Mouse (Mus musculus) stomach, embryonic 14.5 days (tissue): ENCODE measurements around the gene S100a11. TPM values are rescaled to one million over a fixed set of nuclear protein-coding genes. Genes with fewer than 3 reads are reported as not detected.

Experiments
- ATAC-seq: fragments of 200-750 bp; cut with Nextera tagmentation; 2 replicates; pipeline ENCODE4 v1.8.0; 2017; ENCODE audit warnings: low read depth, moderate TSS enrichment; ENCODE audit not compliant: insufficient number of reproducible peaks, insufficient read depth, low FRiP score
- H3K27ac ChIP-seq: fragments of 300-500 bp; sonication (generic); 2 replicates; pipeline ENCODE4 v1.5.1; 2014; ENCODE audit warnings: mild to moderate bottlenecking, low read length, moderate library complexity, mixed read lengths
- H3K27me3 ChIP-seq: fragments of 300-500 bp; sonication (generic); 2 replicates; pipeline ENCODE4 v1.6.1; 2014; ENCODE audit warnings: low read length, control low read depth, mixed read lengths; ENCODE audit not compliant: control insufficient read depth, insufficient read depth
- H3K36me3 ChIP-seq: fragments of 300-500 bp; sonication (generic); 2 replicates; pipeline ENCODE4 v1.6.1; 2014; ENCODE audit warnings: mild to moderate bottlenecking, control low read depth, low read length, moderate library complexity, mixed read lengths; ENCODE audit not compliant: control insufficient read depth, insufficient read depth
- H3K4me1 ChIP-seq: fragments of 300-500 bp; sonication (generic); 2 replicates; pipeline ENCODE4 v1.6.1; 2014; ENCODE audit warnings: low read length, control low read depth, mixed read lengths; ENCODE audit not compliant: control insufficient read depth, insufficient read depth
- H3K4me2 ChIP-seq: fragments of 300-500 bp; sonication (generic); replicated peaks from 2 replicates; pipeline ENCODE4 v1.6.1; 2014; ENCODE audit warnings: low read depth, low read length, control low read depth
- H3K4me3 ChIP-seq: fragments of 300-500 bp; sonication (generic); 2 replicates; pipeline ENCODE4 v1.5.1; 2014; ENCODE audit warnings: low read depth, low read length, control low read depth
- H3K9ac ChIP-seq: fragments of 300-500 bp; sonication (generic); replicated peaks from 2 replicates; pipeline ENCODE4 v1.6.1; 2014; ENCODE audit warnings: low read depth, mild to moderate bottlenecking, control low read depth, low read length, moderate library complexity, mixed read lengths
- H3K9me3 ChIP-seq: fragments of 300-500 bp; sonication (generic); 2 replicates; pipeline ENCODE4 v1.6.1; 2016; ENCODE audit warnings: low read depth, low read length, control low read depth; ENCODE audit not compliant: control insufficient read depth
- whole genome bisulfite sequencing: fragments of 180-500 bp; shearing (Covaris S2); extraction: QIAGEN DNeasy Blood & Tissue Kit; methylation state at CpG from one replicate; pipeline ENCODE4 v1.1.7; 2014; 5-methylcytosine and 5-hydroxymethylcytosine counted together
- polyA plus RNA-seq: library from polyadenylated mRNA; unstranded; fragments of >200 nt; fragmentation: Nextera tagmentation; extraction: Ambion mirVana; gene quantifications from 2 replicates; pipeline ENCODE4 v1.2.1, GENCODE M21; 2014

The S100a11 gene
- polyA plus RNA-seq, 1 experiment from 2014 or later = 1,785 TPM

DNA sequence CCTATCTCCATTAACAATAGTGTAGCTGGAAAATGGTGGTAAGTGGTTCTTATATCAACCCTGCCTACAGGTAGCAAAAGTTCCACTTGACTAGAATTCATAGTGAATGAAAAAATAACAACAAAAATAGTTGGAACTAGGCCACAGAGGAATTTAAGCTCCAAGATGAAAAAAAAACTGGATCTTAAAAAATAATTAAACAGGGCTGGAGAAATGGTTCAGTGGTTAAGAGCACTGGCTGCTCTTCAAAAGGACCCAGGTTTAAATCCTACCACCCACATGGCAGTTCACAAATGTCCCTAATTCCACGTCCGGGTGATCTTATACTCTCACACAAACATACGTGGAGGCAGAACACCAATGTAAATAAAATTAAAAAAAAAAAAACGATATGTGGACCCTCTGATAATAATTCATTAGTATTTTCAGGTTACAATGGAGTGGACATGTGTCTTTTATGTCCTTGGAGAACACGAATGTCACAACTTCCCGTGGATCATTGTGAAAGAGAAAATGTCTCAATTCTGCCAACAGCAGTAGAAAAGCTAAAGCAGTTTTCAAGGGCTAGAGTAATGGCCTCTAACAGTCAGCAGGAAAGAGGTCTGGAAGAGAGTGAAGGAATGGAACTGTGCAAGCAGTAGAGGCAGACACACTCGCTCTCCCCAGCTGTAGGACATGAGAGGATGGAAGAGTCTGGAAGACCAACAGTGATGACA lies 7.7 kb upstream of the S100a11 start:
- Histone ChIP-seq H3K36me3 (no peaks in the 10 kb centered on the region), H3K4me3 (no peak overlapping the region), H3K27me3 (no peaks in the 10 kb centered on the region), H3K9me3 (no peaks in the 10 kb centered on the region), H3K4me1 (no peaks in the 10 kb centered on the region), H3K9ac (no peak overlapping the region), H3K27ac (no peak overlapping the region), H3K4me2 (no peak overlapping the region)
- WGBS = 81% methylated on average over 7 of the region's 7 CpGs
- no peak for ATAC-seq

GRCm38 (mm10) chr3:93514628-93515027 lies 5.7 kb upstream of the S100a11 start:
- Histone ChIP-seq H3K4me1 (no peaks in the 10 kb centered on the region), H3K9me3 (no peaks in the 10 kb centered on the region)

DNA sequence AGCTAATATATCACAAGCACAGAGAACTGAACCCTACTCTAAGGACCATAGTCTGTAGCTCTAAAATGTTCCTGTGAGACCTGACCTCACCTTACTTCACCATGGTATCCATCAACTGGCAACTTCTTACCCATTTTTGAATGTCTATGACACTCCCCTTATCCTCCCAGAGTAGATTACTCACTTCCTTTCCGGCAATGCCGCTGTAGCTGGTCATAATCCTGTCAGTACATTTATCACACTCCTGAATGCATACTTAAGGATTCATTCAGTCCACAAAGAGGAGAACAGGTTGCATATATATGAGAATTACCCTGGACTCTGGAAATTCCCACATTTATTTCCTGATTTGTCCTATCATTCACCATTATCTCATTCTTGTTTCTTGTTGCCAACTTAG lies 2.9 kb upstream of the S100a11 start:
- H3K4me2 ChIP-seq = no peak overlapping the region
- H3K4me1 ChIP-seq = peaks cover 9% of the 10 kb centered on the region; the same call in 1 of the 2 replicates
- ATAC-seq = no peak
- H3K27ac ChIP-seq = no peak overlapping the region
- H3K27me3 ChIP-seq = no peaks in the 10 kb centered on the region
- 51% methylated on average over 2 of the region's 2 CpGs for WGBS
- H3K36me3 ChIP-seq = no peaks in the 10 kb centered on the region
- H3K9me3 ChIP-seq = no peaks in the 10 kb centered on the region
- H3K9ac ChIP-seq = no peak overlapping the region
- H3K4me3 ChIP-seq = no peak overlapping the region

More at GRCm38 (mm10) chr3:93514628-93515027, 5.7 kb upstream of the S100a11 start:
- H3K27ac ChIP-seq = no peak overlapping the region
- WGBS = 92% methylated on average over 3 of the region's 3 CpGs
- H3K9ac ChIP-seq = no peak overlapping the region
- no peaks in the 10 kb centered on the region for H3K36me3 ChIP-seq
- no peak overlapping the region for H3K4me2 ChIP-seq
- no peak overlapping the region for H3K4me3 ChIP-seq
- H3K27me3 ChIP-seq = no peaks in the 10 kb centered on the region
- no peak for ATAC-seq

- Histone ChIP-seq H3K9ac (peak overlapping the region; percentile 73; the same call in 1 of the 2 replicates), H3K4me2 (peak overlapping the region; percentile 52), H3K27ac (no peak overlapping the region), H3K4me1 (peaks cover 9% of the 10 kb centered on the region; the same call in 1 of the 2 replicates), H3K27me3 (no peaks in the 10 kb centered on the region), H3K9me3 (no peaks in the 10 kb centered on the region), H3K4me3 (peak overlapping the region; percentile 64), H3K36me3 (no peaks in the 10 kb centered on the region; the same call in 1 of the 2 replicates)
- peak; percentile 29 for ATAC-seq
- WGBS = 44% methylated on average over 5 of the region's 5 CpGs
Observed at GRCm38 (mm10) chr3:93519856-93520329, 395 bp upstream of the S100a11 start.

DNA sequence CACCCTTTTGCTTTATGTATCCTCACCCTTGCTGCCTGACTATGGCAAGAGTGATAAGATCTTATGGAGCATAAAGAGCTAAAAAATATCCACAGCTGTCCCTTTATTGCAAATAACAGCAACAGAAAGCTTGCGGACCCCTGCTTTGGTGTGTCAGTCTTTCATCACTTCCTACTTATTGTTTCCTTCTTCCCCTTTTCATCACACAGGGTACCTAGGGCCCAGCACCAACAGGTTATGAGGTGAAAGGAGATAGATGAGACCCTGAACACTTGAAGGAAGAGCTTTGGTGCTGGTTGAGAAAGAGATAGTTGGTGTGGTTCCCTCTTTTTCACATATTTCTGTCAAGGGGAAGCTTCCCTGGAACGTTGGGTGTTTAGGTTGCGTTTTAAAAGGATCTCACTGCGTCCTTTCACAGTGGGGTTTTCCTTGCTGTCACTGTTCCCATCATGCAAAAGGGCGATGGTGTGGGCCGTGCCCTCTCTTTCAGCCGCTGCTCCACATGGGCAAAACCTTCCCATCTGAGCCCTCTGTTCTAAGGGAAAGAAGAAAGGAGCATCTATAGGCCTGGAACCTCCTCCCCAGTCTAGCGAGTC lies 1.3 kb downstream of the S100a11 start:
- Histone ChIP-seq H3K4me3 (peak overlapping the region; percentile 64), H3K4me2 (peak overlapping the region; percentile 52), H3K27me3 (no peaks in the 10 kb centered on the region), H3K9me3 (no peaks in the 10 kb centered on the region), H3K27ac (no peak overlapping the region), H3K36me3 (peaks cover 6% of the 10 kb centered on the region), H3K4me1 (peaks cover 9% of the 10 kb centered on the region; the same call in 1 of the 2 replicates), H3K9ac (0 out of 2 replicates have a peak overlapping the region, but pooled peaks have one; percentile 73)
- ATAC-seq = no peak
- WGBS = 84% methylated on average over 8 of the region's 8 CpGs

- 44% methylated on average over 7 of the region's 7 CpGs for WGBS
- Histone ChIP-seq H3K9me3 (no peaks in the 10 kb centered on the region), H3K27me3 (no peaks in the 10 kb centered on the region), H3K36me3 (peaks cover 15% of the 10 kb centered on the region), H3K4me3 (no peak overlapping the region), H3K4me1 (peaks cover 9% of the 10 kb centered on the region; the same call in 1 of the 2 replicates), H3K4me2 (no peak overlapping the region; the same call in 1 of the 2 replicates), H3K9ac (no peak overlapping the region), H3K27ac (no peak overlapping the region)
- ATAC-seq = no peak
Observed at GRCm38 (mm10) chr3:93522611-93523010, 2.3 kb downstream of the S100a11 start.

GRCm38 (mm10) chr3:93527300-93527699 lies 7.0 kb downstream of the S100a11 start:
- H3K27ac ChIP-seq = no peak overlapping the region
- no peaks in the 10 kb centered on the region for H3K9me3 ChIP-seq
- H3K4me2 ChIP-seq = no peak overlapping the region
- H3K36me3 ChIP-seq = peaks cover 15% of the 10 kb centered on the region
- no peak for ATAC-seq
- no peaks in the 10 kb centered on the region for H3K27me3 ChIP-seq
- no peaks in the 10 kb centered on the region for H3K4me1 ChIP-seq
- H3K9ac ChIP-seq = no peak overlapping the region
- 88% methylated on average over 3 of the region's 3 CpGs for WGBS
- H3K4me3 ChIP-seq = no peak overlapping the region

GRCm38 (mm10) chr3:93528807-93529206 lies 8.5 kb downstream of the S100a11 start:
- ATAC-seq = no peak
- 87% methylated on average over 5 of the region's 5 CpGs for WGBS

More at GRCm38 (mm10) chr3:93528807-93529206, 8.5 kb downstream of the S100a11 start:
- H3K4me3 ChIP-seq = no peak overlapping the region
- no peaks in the 10 kb centered on the region for H3K4me1 ChIP-seq
- no peak overlapping the region for H3K27ac ChIP-seq
- H3K9me3 ChIP-seq = 0 out of 2 replicates have a peak, but pooled peaks cover 3% of the 10 kb centered on the region
- peaks cover 15% of the 10 kb centered on the region for H3K36me3 ChIP-seq
- no peaks in the 10 kb centered on the region for H3K27me3 ChIP-seq
- H3K4me2 ChIP-seq = no peak overlapping the region
- no peak overlapping the region for H3K9ac ChIP-seq
